In genomic region chr7:143006097-143006755, GRCm38 (mm10) we compare ENCODE assay signal across 8 mouse cellular contexts. TPM values are rescaled to one million over a fixed set of nuclear protein-coding genes. Genes with fewer than 3 reads are reported as not detected.
DNase-seq lines count a peak whose midpoint lies in the region; ATAC-seq and TF ChIP-seq lines count a peak whose summit lies in the region.

No protein-coding gene starts in this region.

- dilution Hi-C loops in CH12.LX (cut with MboI; ENCODE audit: extremely low pct_ligation_motif_present, extremely low pct_unique_long_range_greater_than_20kb, low sequenced_read_pairs) = no loop called here

- peak overlapping the region; percentile 59 to 81 (median 74) for H3K4me3 ChIP-seq in CH12.LX (replicated peaks in 1 of 3; ENCODE audit: low read depth in 2 of 3, low read length in 2 of 3, poor library complexity in 1 of 3)
- H3K4me3 ChIP-seq in embryonic facial prominence, embryonic 14.5 days (ENCODE audit: low read depth, low read length) = no peak overlapping the region
- peak overlapping the region; percentile 53 for H3K4me3 ChIP-seq in macrophage (ENCODE audit: inconsistent target)
- no peak overlapping the region for H3K4me3 ChIP-seq in left cerebral cortex, adult 2 months

- H3K9ac ChIP-seq in CH12.LX (ENCODE audit: insufficient read depth, low read depth) = peak overlapping the region; percentile 72
- H3K9ac ChIP-seq in embryonic facial prominence, embryonic 14.5 days (ENCODE audit: low read depth, low read length) = 0 out of 2 replicates have a peak overlapping the region, but pooled peaks have one; percentile 5

- no peak for TF ChIP-seq POLR2A in CH12.LX (IDR thresholded peaks at IDR 0.05; ENCODE audit: low read depth, low read length)

- in situ Hi-C loops in CH12.LX (cut with MboI; ENCODE audit: low pct_ligation_motif_present, low pct_unique_long_range_greater_than_20kb, low sequenced_read_pairs) = loop anchor here (5.0 to 25.0 kb wide), 2 partner anchors 61 to 544 kb away; partner anchors contain the start of genes Lsp1 and Tssc4

- peak overlapping the region; percentile 79 for H3K4me2 ChIP-seq in CH12.LX (ENCODE audit: insufficient read depth, low read depth, poor library complexity, severe bottlenecking)
- no peak overlapping the region for H3K4me2 ChIP-seq in embryonic facial prominence, embryonic 14.5 days (ENCODE audit: low read depth, low read length)

- no peak for TF ChIP-seq EP300 in CH12.LX (IDR thresholded peaks at IDR 0.05; ENCODE audit: low read length)

- H3K27me3 ChIP-seq in CH12.LX (replicated peaks) = no peaks in the 10 kb centered on the region
- no peaks in the 10 kb centered on the region for H3K27me3 ChIP-seq in embryonic facial prominence, embryonic 14.5 days (replicated peaks; ENCODE audit: control insufficient read depth, insufficient read depth, low read length)

- no peaks in the 10 kb centered on the region for H3K9me3 ChIP-seq in CH12.LX (replicated peaks; ENCODE audit: low read length)
- no peaks in the 10 kb centered on the region for H3K9me3 ChIP-seq in embryonic facial prominence, embryonic 14.5 days (ENCODE audit: control insufficient read depth, low read length)

- no peak for TF ChIP-seq RAD21 in CH12.LX (IDR thresholded peaks at IDR 0.05; ENCODE audit: low read depth, low read length)

- H3K27ac ChIP-seq in CH12.LX (ENCODE audit: insufficient read depth, low read depth) (peak overlapping the region; percentile 82), macrophage (peak overlapping the region; percentile 83)
- H3K27ac ChIP-seq in embryonic facial prominence, embryonic 14.5 days (replicated peaks; ENCODE audit: low read depth, low read length) = no peak overlapping the region
- no peak overlapping the region for H3K27ac ChIP-seq in left cerebral cortex, adult 2 months

- H3K4me1 ChIP-seq in CH12.LX (ENCODE audit: control insufficient read depth in 1 of 2, insufficient read depth in 2 of 2) = peaks cover 19 to 51% of the 10 kb centered on the region in 2 experiments
- peaks cover 15% of the 10 kb centered on the region for H3K4me1 ChIP-seq in embryonic facial prominence, embryonic 14.5 days (ENCODE audit: control insufficient read depth, insufficient read depth, low read length)

- WGBS in embryonic facial prominence, embryonic 14.5 days = 83% methylated on average over 1 of the region's 2 CpGs
- 24% methylated on average over 2 of the region's 2 CpGs for WGBS in macrophage (ENCODE audit: missing documents)

- TF ChIP-seq CTCF in CH12.LX (conservative IDR thresholded peaks at IDR 0.05 in 1 of 2, IDR thresholded peaks at IDR 0.05 in 1 of 2; ENCODE audit: low read depth in 2 of 2, low read length in 2 of 2) = no peak
- no peak for TF ChIP-seq CTCF in left cerebral cortex, adult 2 months (IDR thresholded peaks at IDR 0.05)

- ATAC-seq in embryonic facial prominence, embryonic 14.5 days (ENCODE audit: low read depth) = no peak

- intact Hi-C loops in left cerebral cortex, adult 2 months (cut with DNase I) = loop anchor here (5.0 to 10.0 kb wide), 2 partner anchors 131 to 459 kb away; partner anchors contain the start of gene Cdkn1c
- intact Hi-C loops in left cerebral cortex, postnatal 4 days (cut with DNase I) = loop anchor here (5.0 to 10.0 kb wide), 2 partner anchors 81 to 129 kb away; no protein-coding TSS in a partner anchor

- DNase-seq in heart, adult 11 months = peak; percentile 90
- no peak for DNase-seq in heart, postnatal 4 days
- DNase-seq in CH12.LX (ENCODE audit: extremely low read depth) = no peak
- DNase-seq in embryonic facial prominence, embryonic 14.5 days (ENCODE audit: low spot score) = no peak
- no peak for DNase-seq in left cerebral cortex, adult 2 months (ENCODE audit: extremely low spot score in 1 of 2, low spot score in 2 of 2)
- DNase-seq in retina, postnatal 1 day = no peak
- DNase-seq in left cerebral cortex, postnatal 4 days = no peak

- H3K36me3 ChIP-seq in CH12.LX (replicated peaks in 1 of 2; ENCODE audit: control insufficient read depth in 1 of 2, insufficient read depth in 1 of 2, low read length in 1 of 2) (peaks cover 0 to 23% of the 10 kb centered on the region in 2 experiments), macrophage (ENCODE audit: inconsistent target) (no peaks in the 10 kb centered on the region)
- no peaks in the 10 kb centered on the region for H3K36me3 ChIP-seq in embryonic facial prominence, embryonic 14.5 days (ENCODE audit: control insufficient read depth, insufficient read depth, low read length)

- peaks cover 21% of the 10 kb centered on the region for H3K79me2 ChIP-seq in CH12.LX (replicated peaks; ENCODE audit: control insufficient read depth, extremely low read depth, insufficient read depth, poor library complexity, severe bottlenecking)
- H3K79me2 ChIP-seq in macrophage (ENCODE audit: inconsistent target) = peaks cover 19% of the 10 kb centered on the region

TF ChIP-seq in CH12.LX, 34 proteins besides CTCF, POLR2A, EP300 and RAD21:
- no peak for TF ChIP-seq MYC (IDR thresholded peaks at IDR 0.05; ENCODE audit: low read depth, low read length)
- 0 out of 2 replicates have a peak, but pooled peaks have one; percentile 10 for TF ChIP-seq UBTF (IDR thresholded peaks at IDR 0.05; ENCODE audit: low read depth, low read length)

RNA-seq across cellular contexts. Expression of gene Tspan32, which starts 1.4 kb away (rescaled TPM):
- under 1 TPM; 0.45 to 0.64 TPM for total RNA-seq in heart, postnatal 4 days (2021)
- total RNA-seq in CH12.LX (2012; rRNA removed) = 27.2 and 28.2 TPM in 2 replicates
- 34.5 and 40.5 TPM in 2 replicates for total RNA-seq in CH12.LX (2014; rRNA removed)
- polyA plus RNA-seq in CH12.LX (2012; ENCODE audit: insufficient read length, low read depth) = 28.6 and 29.9 TPM in 2 replicates
- 3.5 TPM in 2 replicates for polyA plus RNA-seq in embryonic facial prominence, embryonic 14.5 days (2014; fragmentation: Nextera tagmentation; extraction: Ambion mirVana)
- 10 to 100 TPM in 22 of 26 experiments, 1 to 10 TPM in 4; 3.4 to 54.6 (median 29.8) TPM for total RNA-seq in macrophage (2018; cell fraction: chromatin; rRNA removed)
- total RNA-seq in macrophage (2018; cell fraction: cytosol; rRNA removed) = 10 to 100 TPM; 10.3 to 29.2 (median 21.3) TPM
- 10 to 100 TPM in 24 of 26 experiments, 1 to 10 TPM in 2; 8.3 to 55.5 (median 26.9) TPM for total RNA-seq in macrophage (2018; cell fraction: nucleus; rRNA removed)
- 12.2 to 22.1 TPM (median 14.6 TPM) in 3 replicates for polyA plus RNA-seq in macrophage (2018)
- total RNA-seq in left cerebral cortex, adult 2 months (2021) = under 1 TPM in 1 of 2 experiments, not detected in 1; 0.07 TPM
- not detected for total RNA-seq in left cerebral cortex, postnatal 4 days (2021)

RNA-seq across cellular contexts. Expression of gene Ascl2, which starts 37.2 kb away (rescaled TPM):
- total RNA-seq in heart, postnatal 4 days (2021) = not detected
- total RNA-seq in CH12.LX (2012; rRNA removed) (not detected in 2 replicates), CH12.LX (2014; rRNA removed) (not detected in 2 replicates)
- polyA plus RNA-seq in CH12.LX (2012; ENCODE audit: insufficient read length, low read depth) (not detected in 2 replicates), macrophage (2018) (0.18 to 1.9 TPM (median 0.23 TPM) in 3 replicates)
- polyA plus RNA-seq in embryonic facial prominence, embryonic 14.5 days (2014; fragmentation: Nextera tagmentation; extraction: Ambion mirVana) = 0.89 and 1.00 TPM in 2 replicates
- under 1 TPM in 4 of 26 experiments, not detected in 22; 0.41 to 0.92 (median 0.68) TPM for total RNA-seq in macrophage (2018; cell fraction: chromatin; rRNA removed)
- total RNA-seq in macrophage (2018; cell fraction: cytosol; rRNA removed) = 1 to 10 TPM in 1 of 26 experiments, under 1 TPM in 25; 0.06 to 1.0 (median 0.48) TPM
- total RNA-seq in macrophage (2018; cell fraction: nucleus; rRNA removed) = 1 to 10 TPM in 3 of 26 experiments, under 1 TPM in 7, not detected in 16; 0.33 to 1.3 (median 0.52) TPM
- total RNA-seq in left cerebral cortex, adult 2 months (2021) = under 1 TPM; 0.42 to 0.57 TPM
- total RNA-seq in left cerebral cortex, postnatal 4 days (2021) = under 1 TPM; 0.50 to 0.62 TPM

RNA-seq across cellular contexts. Expression of gene Cd81, which starts 46.3 kb away (rescaled TPM):
- 100 to 1,000 TPM; 600 to 620 TPM for total RNA-seq in heart, postnatal 4 days (2021)
- total RNA-seq in CH12.LX (2012; rRNA removed) (275 and 327 TPM in 2 replicates), CH12.LX (2014; rRNA removed) (334 and 352 TPM in 2 replicates)
- polyA plus RNA-seq in CH12.LX (2012; ENCODE audit: insufficient read length, low read depth) (318 and 325 TPM in 2 replicates), macrophage (2018) (105 to 150 TPM (median 143 TPM) in 3 replicates)
- polyA plus RNA-seq in embryonic facial prominence, embryonic 14.5 days (2014; fragmentation: Nextera tagmentation; extraction: Ambion mirVana) = 635 and 636 TPM in 2 replicates
- 100 to 1,000 TPM in 1 of 26 experiments, 10 to 100 TPM in 25; 16.9 to 122 (median 35.5) TPM for total RNA-seq in macrophage (2018; cell fraction: chromatin; rRNA removed)
- total RNA-seq in macrophage (2018; cell fraction: cytosol; rRNA removed) = 100 to 1,000 TPM; 101 to 168 (median 133) TPM
- 100 to 1,000 TPM in 16 of 26 experiments, 10 to 100 TPM in 10; 64.2 to 209 (median 121) TPM for total RNA-seq in macrophage (2018; cell fraction: nucleus; rRNA removed)
- total RNA-seq in left cerebral cortex, adult 2 months (2021) = 100 to 1,000 TPM; 380 to 388 TPM
- total RNA-seq in left cerebral cortex, postnatal 4 days (2021) = 100 to 1,000 TPM; 249 to 263 TPM

Comparison
In these comparisons a context has a peak if more than half of its experiments do, and no peak if none do; other contexts are left out.
1. H3K27ac ChIP-seq: peak in CH12.LX (single experiment) and macrophage (single experiment); none in embryonic facial prominence, embryonic 14.5 days (single experiment) and left cerebral cortex, adult 2 months (single experiment).
2. H3K4me3 ChIP-seq: peak in CH12.LX (3 of 3) and macrophage (single experiment); none in embryonic facial prominence, embryonic 14.5 days (single experiment) and left cerebral cortex, adult 2 months (single experiment).
3. RNA of gene Tspan32, which starts 1.4 kb away (total RNA-seq): 27.2 to 40.5 TPM in CH12.LX; 0.45 to 0.64 TPM in heart, postnatal 4 days, not detected in left cerebral cortex, postnatal 4 days and 0.07 TPM in left cerebral cortex, adult 2 months; every median in the first group is over 10 times any median in the second.